Mouse (Mus musculus) kidney, embryonic 14.5 days (tissue): ENCODE measurements around the gene St6galnac3. TPM values are rescaled to one million over a fixed set of nuclear protein-coding genes. Genes with fewer than 3 reads are reported as not detected.
A peak's percentile ranks its signal among the peaks of the same experiment; 100 is the strongest.

Experiments
- ATAC-seq: fragments of 200-750 bp; cut with Nextera tagmentation; 2 replicates; pipeline ENCODE4 v1.8.0; 2017; ENCODE audit warnings: moderate number of reproducible peaks, mild to moderate bottlenecking, moderate TSS enrichment, moderate library complexity; ENCODE audit not compliant: low FRiP score, low TSS enrichment
- H3K27ac ChIP-seq: fragments of 300-500 bp; sonication (generic); 2 replicates; pipeline ENCODE4 v1.5.1; 2014; ENCODE audit warnings: low read depth, mild to moderate bottlenecking, low read length, moderate library complexity, mixed read lengths
- H3K27me3 ChIP-seq: fragments of 300-500 bp; sonication (generic); 2 replicates; pipeline ENCODE4 v1.6.1; 2014; ENCODE audit warnings: mild to moderate bottlenecking, low read length; ENCODE audit not compliant: control insufficient read depth, insufficient read depth
- H3K36me3 ChIP-seq: fragments of 300-500 bp; sonication (generic); 2 replicates; pipeline ENCODE4 v1.6.1; 2014; ENCODE audit warnings: low read length, mixed read lengths; ENCODE audit not compliant: control insufficient read depth, insufficient read depth
- H3K4me1 ChIP-seq: fragments of 300-500 bp; sonication (generic); 2 replicates; pipeline ENCODE4 v1.6.1; 2014; ENCODE audit warnings: low read length, mixed read lengths; ENCODE audit not compliant: control insufficient read depth, insufficient read depth
- H3K4me2 ChIP-seq: fragments of 300-500 bp; sonication (generic); replicated peaks from 2 replicates; pipeline ENCODE4 v1.6.1; 2014; ENCODE audit warnings: low read depth, mild to moderate bottlenecking, low read length
- H3K4me3 ChIP-seq: fragments of 300-500 bp; sonication (generic); 2 replicates; pipeline ENCODE4 v1.5.1; 2014; ENCODE audit warnings: mild to moderate bottlenecking, low read length
- H3K9ac ChIP-seq: fragments of 300-500 bp; sonication (generic); 2 replicates; pipeline ENCODE4 v1.6.1; 2014; ENCODE audit warnings: low read depth, mild to moderate bottlenecking, low read length, moderate library complexity
- H3K9me3 ChIP-seq: fragments of 300-500 bp; sonication (generic); 2 replicates; pipeline ENCODE4 v1.6.1; 2016; ENCODE audit warnings: low read length; ENCODE audit not compliant: control insufficient read depth
- WGBS: fragments of 180-500 bp; shearing (Covaris S2); extraction: QIAGEN DNeasy Blood & Tissue Kit; methylation state at CpG from one replicate; pipeline ENCODE4 v1.1.7; 2014; 5-methylcytosine and 5-hydroxymethylcytosine counted together
- polyA plus RNA-seq: library from polyadenylated mRNA; unstranded; fragments of >200 nt; fragmentation: Nextera tagmentation; extraction: Ambion mirVana; gene quantifications from 2 replicates; pipeline ENCODE4 v1.2.1, GENCODE M21; 2014

St6galnac3 gene
- polyA plus RNA-seq, 1 experiment from 2014 or later = 63.8 TPM

- 54% methylated on average over 11 of the region's 11 CpGs for WGBS
- Histone ChIP-seq H3K4me3 (no peak overlapping the region), H3K9ac (no peak overlapping the region), H3K4me1 (peaks cover 7% of the 10 kb centered on the region), H3K9me3 (no peaks in the 10 kb centered on the region), H3K4me2 (no peak overlapping the region), H3K27me3 (no peaks in the 10 kb centered on the region), H3K27ac (no peak overlapping the region), H3K36me3 (no peaks in the 10 kb centered on the region)
- no peak for ATAC-seq
Observed at GRCm38 (mm10) chr3:153605767-153606098, 119.2 kb downstream of the St6galnac3 start.

- 61% methylated on average over 19 of the region's 19 CpGs for WGBS
- H3K27me3 ChIP-seq = no peaks in the 10 kb centered on the region
- ATAC-seq = no peak
- no peaks in the 10 kb centered on the region for H3K36me3 ChIP-seq
- H3K4me1 ChIP-seq = peaks cover 7% of the 10 kb centered on the region
- H3K9me3 ChIP-seq = no peaks in the 10 kb centered on the region
- H3K4me2 ChIP-seq = no peak overlapping the region
- H3K4me3 ChIP-seq = no peak overlapping the region
- no peak overlapping the region for H3K9ac ChIP-seq
- H3K27ac ChIP-seq = no peak overlapping the region
Observed at GRCm38 (mm10) chr3:153605089-153605766, 119.7 kb downstream of the St6galnac3 start.

GRCm38 (mm10) chr3:153599179-153599578 is 125.8 kb downstream of the St6galnac3 start:
- H3K27me3 ChIP-seq = no peaks in the 10 kb centered on the region
- WGBS = 88% methylated on average over 2 of the region's 2 CpGs

DNA sequence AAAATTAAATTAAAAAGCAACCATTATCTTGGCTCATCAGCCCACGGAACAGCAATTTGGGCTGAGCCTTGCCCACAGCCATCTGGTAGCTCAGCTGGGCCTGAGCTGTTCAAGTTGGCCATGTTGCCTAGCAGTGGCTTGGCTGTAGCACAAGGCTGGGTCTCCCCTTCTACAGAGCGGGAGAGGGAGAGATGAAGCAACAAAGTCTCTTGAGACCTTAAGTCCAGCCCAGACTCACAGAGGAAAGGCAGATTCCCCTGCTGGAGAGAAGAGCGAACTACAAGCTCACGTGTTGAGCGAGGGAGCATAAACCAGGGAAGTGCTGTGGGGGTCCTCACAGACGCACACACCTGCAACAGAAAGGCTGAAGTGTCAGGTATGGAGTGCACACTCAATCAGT is 126.3 kb downstream of the St6galnac3 start:
- ATAC-seq = no peak
- no peak overlapping the region for H3K27ac ChIP-seq
- no peaks in the 10 kb centered on the region for H3K36me3 ChIP-seq
- H3K9me3 ChIP-seq = no peaks in the 10 kb centered on the region
- no peak overlapping the region for H3K9ac ChIP-seq
- H3K4me1 ChIP-seq = no peaks in the 10 kb centered on the region
- WGBS = 89% methylated on average over 6 of the region's 6 CpGs
- no peak overlapping the region for H3K4me3 ChIP-seq
- H3K4me2 ChIP-seq = no peak overlapping the region
- no peaks in the 10 kb centered on the region for H3K27me3 ChIP-seq

More at GRCm38 (mm10) chr3:153599179-153599578, 125.8 kb downstream of the St6galnac3 start:
- no peak overlapping the region for H3K4me2 ChIP-seq
- H3K4me1 ChIP-seq = no peaks in the 10 kb centered on the region
- no peak for ATAC-seq
- H3K4me3 ChIP-seq = no peak overlapping the region
- no peak overlapping the region for H3K9ac ChIP-seq
- H3K36me3 ChIP-seq = no peaks in the 10 kb centered on the region
- H3K9me3 ChIP-seq = no peaks in the 10 kb centered on the region
- no peak overlapping the region for H3K27ac ChIP-seq

DNA sequence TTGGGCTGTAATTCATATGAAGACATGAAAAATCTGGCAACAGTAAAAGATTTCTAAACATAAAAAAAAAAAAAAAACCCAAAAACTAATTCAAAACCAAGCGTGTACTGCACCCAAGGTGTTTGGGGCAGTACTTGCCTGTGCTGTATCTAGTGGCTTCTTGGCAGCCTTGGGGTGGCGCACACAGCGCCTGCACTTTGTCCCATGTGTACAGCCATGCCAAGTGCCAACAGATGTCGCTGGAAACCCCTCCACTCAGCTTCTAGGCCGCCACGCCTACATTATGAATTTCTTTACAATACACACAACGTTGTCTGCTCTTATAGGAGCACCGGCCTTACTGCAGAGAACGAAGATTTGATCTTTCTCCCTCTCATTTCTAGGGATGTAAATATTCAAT is 130.4 kb downstream of the St6galnac3 start:
- no peaks in the 10 kb centered on the region for H3K9me3 ChIP-seq
- H3K4me2 ChIP-seq = no peak overlapping the region
- no peak overlapping the region for H3K27ac ChIP-seq
- ATAC-seq = no peak
- no peaks in the 10 kb centered on the region for H3K4me1 ChIP-seq
- H3K9ac ChIP-seq = no peak overlapping the region
- H3K27me3 ChIP-seq = no peaks in the 10 kb centered on the region
- H3K36me3 ChIP-seq = no peaks in the 10 kb centered on the region
- no peak overlapping the region for H3K4me3 ChIP-seq
- WGBS = 92% methylated on average over 9 of the region's 9 CpGs

DNA sequence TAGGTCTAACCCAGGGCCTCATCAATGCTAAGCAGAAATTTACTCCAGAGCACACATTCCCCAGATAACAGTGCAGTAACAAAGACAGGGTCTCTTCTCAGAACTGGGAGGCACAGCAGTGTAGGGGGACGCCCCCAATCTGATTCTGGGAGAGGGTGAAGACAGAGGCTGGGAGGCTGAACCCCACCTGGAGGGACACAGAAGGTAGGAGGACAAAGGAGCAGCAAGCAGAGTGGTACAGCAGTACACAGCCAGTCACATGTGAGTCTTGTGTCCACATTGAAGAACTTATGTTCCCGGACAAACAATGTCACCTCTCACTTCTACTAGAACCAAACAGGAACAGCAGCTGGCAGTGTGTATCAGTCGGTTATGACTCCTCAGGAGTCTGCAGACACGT is 131.0 kb downstream of the St6galnac3 start:
- no peak for ATAC-seq
- no peaks in the 10 kb centered on the region for H3K9me3 ChIP-seq
- 66% methylated on average over 4 of the region's 4 CpGs for WGBS
- no peaks in the 10 kb centered on the region for H3K27me3 ChIP-seq
- H3K36me3 ChIP-seq = no peaks in the 10 kb centered on the region
- H3K4me1 ChIP-seq = no peaks in the 10 kb centered on the region
- no peak overlapping the region for H3K27ac ChIP-seq
- no peak overlapping the region for H3K4me2 ChIP-seq
- H3K9ac ChIP-seq = no peak overlapping the region
- no peak overlapping the region for H3K4me3 ChIP-seq

- H3K9me3 ChIP-seq = no peaks in the 10 kb centered on the region
Observed at GRCm38 (mm10) chr3:153593103-153593502, 131.9 kb downstream of the St6galnac3 start.

GRCm38 (mm10) chr3:153587594-153587993 is 137.4 kb downstream of the St6galnac3 start:
- Histone ChIP-seq H3K9me3 (no peaks in the 10 kb centered on the region), H3K27ac (no peak overlapping the region), H3K4me1 (peaks cover 15% of the 10 kb centered on the region; the same call in 1 of the 2 replicates), H3K4me2 (no peak overlapping the region), H3K9ac (no peak overlapping the region), H3K36me3 (no peaks in the 10 kb centered on the region), H3K4me3 (no peak overlapping the region), H3K27me3 (no peaks in the 10 kb centered on the region)
- peak; percentile 71 for ATAC-seq
- 27% methylated on average over 1 of the region's 1 CpGs for WGBS

More at GRCm38 (mm10) chr3:153593103-153593502, 131.9 kb downstream of the St6galnac3 start:
- no peak overlapping the region for H3K9ac ChIP-seq
- peaks cover 4% of the 10 kb centered on the region; the same call in 1 of the 2 replicates for H3K4me1 ChIP-seq
- H3K27me3 ChIP-seq = no peaks in the 10 kb centered on the region
- WGBS = 95% methylated on average over 3 of the region's 3 CpGs
- H3K4me3 ChIP-seq = no peak overlapping the region
- H3K4me2 ChIP-seq = no peak overlapping the region
- no peak for ATAC-seq
- no peak overlapping the region for H3K27ac ChIP-seq
- H3K36me3 ChIP-seq = no peaks in the 10 kb centered on the region

DNA sequence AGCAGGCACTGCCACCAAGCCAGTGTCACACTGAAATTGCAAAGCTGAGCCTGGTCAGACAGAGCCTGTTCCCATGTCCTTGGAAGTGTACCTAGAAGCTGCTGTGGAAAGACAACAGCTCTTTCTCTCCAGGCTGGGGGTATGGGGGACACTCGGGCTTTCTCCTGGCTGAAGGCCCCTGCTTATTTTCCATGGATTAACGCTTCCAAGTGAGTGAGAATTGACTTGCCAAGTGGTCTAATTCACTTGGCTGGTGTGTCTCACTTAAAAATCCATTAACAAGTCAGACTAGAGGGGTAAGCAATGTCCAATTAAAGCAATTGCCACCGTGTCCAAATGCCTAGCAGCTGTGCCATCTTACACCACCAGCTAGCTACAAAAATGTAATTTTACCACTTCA is 140.1 kb downstream of the St6galnac3 start:
- Histone ChIP-seq H3K27ac (no peak overlapping the region), H3K9ac (no peak overlapping the region), H3K36me3 (no peaks in the 10 kb centered on the region), H3K27me3 (no peaks in the 10 kb centered on the region), H3K4me1 (peaks cover 19% of the 10 kb centered on the region), H3K9me3 (no peaks in the 10 kb centered on the region), H3K4me3 (no peak overlapping the region), H3K4me2 (no peak overlapping the region)
- 44% methylated on average over 3 of the region's 3 CpGs for whole genome bisulfite sequencing
- no peak for ATAC-seq
